Mouse (Mus musculus): ENCODE results near the gene Sema5a.

DNA sequence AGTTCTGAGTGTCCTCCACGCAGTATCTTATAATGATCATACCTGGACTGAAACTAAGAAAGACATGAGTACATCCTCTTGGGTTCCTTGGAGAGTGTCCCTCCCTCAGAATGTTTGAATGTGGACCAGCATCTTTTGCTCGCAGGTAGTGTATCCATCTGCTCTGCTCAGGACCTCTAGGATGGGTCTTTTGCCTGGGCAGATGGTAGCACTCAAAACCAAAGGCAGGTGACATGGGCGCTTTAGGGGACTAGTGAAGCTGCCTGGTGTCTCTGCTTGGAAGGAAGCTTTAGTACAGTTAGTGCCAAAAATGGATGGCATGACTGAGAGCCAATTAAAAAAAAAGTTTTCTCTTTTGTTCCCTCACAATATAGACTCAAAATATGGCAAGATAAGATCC, 93.2 kb downstream of the Sema5a start:
- TF ChIP-seq POLR2A (IDR thresholded peaks at IDR 0.05; ENCODE audit: borderline replicate concordance, extremely low read depth, low read depth, low read length) (no peak), CTCF (IDR thresholded peaks at IDR 0.05; ENCODE audit: insufficient read depth, low read length) (no peak)
